ENCODE assay signal across 10 mouse cellular contexts in genomic region chr15:78403896-78404295, GRCm38 (mm10). TPM values are rescaled to one million over a fixed set of nuclear protein-coding genes. Genes with fewer than 3 reads are reported as not detected.
A peak's percentile ranks its signal among the peaks of the same experiment; 100 is the strongest.
DNase-seq lines count a peak whose midpoint lies in the region; ATAC-seq lines count a peak whose summit lies in the region.
"Had no signal": no experiment of that assay in that cellular context is flagged by ENCODE, and none has a peak within 500 bp of the region (broad histone marks: within the 10 kb centered on the region; RNA-seq: fewer than 3 reads in every experiment).

No protein-coding gene starts in this region.

- H3K4me1 ChIP-seq in heart, embryonic 10.5 days: peaks cover 38% of the 10 kb centered on the region
- peaks cover 25% of the 10 kb centered on the region for H3K4me1 ChIP-seq in kidney, embryonic 14.5 days (ENCODE audit: control insufficient read depth, insufficient read depth, low read length)

- H3K27me3 ChIP-seq in heart, embryonic 10.5 days (ENCODE audit: insufficient read depth, poor library complexity, severe bottlenecking): peaks cover 24% of the 10 kb centered on the region
- peaks cover 7% of the 10 kb centered on the region for H3K27me3 ChIP-seq in kidney, embryonic 14.5 days (ENCODE audit: control insufficient read depth, insufficient read depth, low read length)
- H3K27me3 ChIP-seq: Patski had no signal

- no peak overlapping the region; the same call in 1 of the 2 replicates for H3K4me2 ChIP-seq in kidney, embryonic 14.5 days (replicated peaks; ENCODE audit: low read depth, low read length)

- H3K9me3 ChIP-seq in heart, embryonic 10.5 days: no peaks in the 10 kb centered on the region
- no peaks in the 10 kb centered on the region for H3K9me3 ChIP-seq in kidney, embryonic 14.5 days (ENCODE audit: control insufficient read depth, low read length)

- H3K4me3 ChIP-seq in heart, embryonic 10.5 days: peak overlapping the region; percentile 16; the same call in 1 of the 2 replicates
- H3K4me3 ChIP-seq in kidney, embryonic 14.5 days (ENCODE audit: low read length): no peak overlapping the region
- H3K4me3 ChIP-seq: myocyte had no signal

- ATAC-seq in kidney, embryonic 14.5 days (ENCODE audit: low FRiP score, low TSS enrichment): no peak
- ATAC-seq: Patski had no signal

- no peaks in the 10 kb centered on the region for H3K36me3 ChIP-seq in heart, embryonic 10.5 days
- H3K36me3 ChIP-seq in kidney, embryonic 14.5 days (ENCODE audit: control insufficient read depth, insufficient read depth, low read length): no peaks in the 10 kb centered on the region

- H3K9ac ChIP-seq in kidney, embryonic 14.5 days (ENCODE audit: low read depth, low read length): no peak overlapping the region

- WGBS in heart, embryonic 10.5 days: 75% methylated on average over 1 of the region's 1 CpGs
- 80% methylated on average over 1 of the region's 1 CpGs for WGBS in kidney, embryonic 14.5 days

- peak; percentile 52 to 69 for DNase-seq in layer of hippocampus, postnatal 10 days (ENCODE audit: low spot score in 2 of 2)
- no peak for DNase-seq in layer of hippocampus, adult 18-20 months (ENCODE audit: low spot score in 2 of 2)
- peak; percentile 93 for DNase-seq in adrenal gland, adult 8-10 months
- DNase-seq in heart, embryonic 10.5 days (ENCODE audit: low spot score): no peak
- DNase-seq in lung, postnatal 36 days: peak; percentile 64
- DNase-seq in T-cell, adult 2 months (ENCODE audit: low spot score): no peak
- no peak for DNase-seq in spleen, postnatal 14 days (ENCODE audit: low spot score in 2 of 2)

- peak overlapping the region; percentile 67 for H3K27ac ChIP-seq in heart, embryonic 10.5 days
- peak overlapping the region; percentile 38; the same call in 1 of the 2 replicates for H3K27ac ChIP-seq in kidney, embryonic 14.5 days (ENCODE audit: low read depth, low read length)

RNA-seq across cellular contexts. Expression of gene Tst, which starts 1.8 kb away (rescaled TPM):
- total RNA-seq in layer of hippocampus, postnatal 10 days (2021): 10 to 100 TPM; 43.7 to 55.4 TPM
- 10 to 100 TPM; 33.3 to 37.1 TPM for total RNA-seq in layer of hippocampus, adult 18-20 months (2021)
- total RNA-seq in adrenal gland, adult 8-10 months (2022): 100 to 1,000 TPM; 288 to 361 (median 321) TPM
- polyA plus RNA-seq in heart, embryonic 10.5 days (2016; fragmentation: Nextera tagmentation; extraction: Ambion mirVana): 9.5 and 25.6 TPM in 2 replicates
- polyA plus RNA-seq in kidney, embryonic 14.5 days (2014; fragmentation: Nextera tagmentation; extraction: Ambion mirVana): 32.4 and 32.8 TPM in 2 replicates

RNA-seq across cellular contexts. Expression of gene Mpst, which starts 2.3 kb away (rescaled TPM):
- 10 to 100 TPM; 50.5 to 55.2 TPM for total RNA-seq in layer of hippocampus, postnatal 10 days (2021)
- total RNA-seq in layer of hippocampus, adult 18-20 months (2021): 10 to 100 TPM; 28.6 to 30.7 TPM
- total RNA-seq in adrenal gland, adult 8-10 months (2022): 10 to 100 TPM; 47.5 to 53.8 (median 49.3) TPM
- polyA plus RNA-seq in heart, embryonic 10.5 days (2016; fragmentation: Nextera tagmentation; extraction: Ambion mirVana): 0.75 and 1.4 TPM in 2 replicates
- 4.3 and 5.3 TPM in 2 replicates for polyA plus RNA-seq in kidney, embryonic 14.5 days (2014; fragmentation: Nextera tagmentation; extraction: Ambion mirVana)

RNA-seq across cellular contexts. Expression of gene Tex33, which starts 8.2 kb away (rescaled TPM):
- under 1 TPM in 1 of 2 experiments, not detected in 1; 0.49 TPM for total RNA-seq in layer of hippocampus, postnatal 10 days (2021)
- total RNA-seq in layer of hippocampus, adult 18-20 months (2021): not detected
- under 1 TPM in 1 of 4 experiments, not detected in 3; 0.31 TPM for total RNA-seq in adrenal gland, adult 8-10 months (2022)
- polyA plus RNA-seq in heart, embryonic 10.5 days (2016; fragmentation: Nextera tagmentation; extraction: Ambion mirVana): not detected in 2 replicates
- polyA plus RNA-seq in kidney, embryonic 14.5 days (2014; fragmentation: Nextera tagmentation; extraction: Ambion mirVana): not detected in 2 replicates
- polyA plus RNA-seq: myocyte, Patski had no signal

RNA-seq across cellular contexts. Expression of gene Kctd17, which starts 24.5 kb away (rescaled TPM):
- total RNA-seq in layer of hippocampus, postnatal 10 days (2021): 100 to 1,000 TPM; 208 to 216 TPM
- 100 to 1,000 TPM; 244 to 255 TPM for total RNA-seq in layer of hippocampus, adult 18-20 months (2021)
- 100 to 1,000 TPM in 2 of 4 experiments, 10 to 100 TPM in 2; 80.2 to 106 (median 96.4) TPM for total RNA-seq in adrenal gland, adult 8-10 months (2022)
- 23.0 and 30.3 TPM in 2 replicates for polyA plus RNA-seq in heart, embryonic 10.5 days (2016; fragmentation: Nextera tagmentation; extraction: Ambion mirVana)
- 36.3 and 48.8 TPM in 2 replicates for polyA plus RNA-seq in kidney, embryonic 14.5 days (2014; fragmentation: Nextera tagmentation; extraction: Ambion mirVana)

Comparison
In these comparisons a context has a peak if more than half of its experiments do, and no peak if none do; other contexts are left out.
1. DNase-seq: peak in layer of hippocampus, postnatal 10 days (2 of 2), adrenal gland, adult 8-10 months (single experiment) and lung, postnatal 36 days (single experiment); none in layer of hippocampus, adult 18-20 months (0 of 2), heart, embryonic 10.5 days (single experiment), T-cell, adult 2 months (single experiment) and spleen, postnatal 14 days (0 of 2).
2. RNA of gene Tst, which starts 1.8 kb away (total RNA-seq): 288 to 361 TPM in adrenal gland, adult 8-10 months; 43.7 to 55.4 TPM in layer of hippocampus, postnatal 10 days and 33.3 to 37.1 TPM in layer of hippocampus, adult 18-20 months; every median in the first group is over 4 times any median in the second.